Mouse (Mus musculus) lung, adult 18-20 months (tissue): ENCODE measurements around the gene Rif1.
A peak's percentile ranks its signal among the peaks of the same experiment; 100 is the strongest.
"Not testable (repeated sequence)": the region's sequence is repeated elsewhere in the genome, so short reads cannot be mapped to it uniquely, and the experiment has no call there.

Experiments used
- DNase-seq, 2 experiments: peaks; one replicate each; pipeline ENCODE4 v3.0.0; 2022; ENCODE audit warnings: mixed read lengths in 2 of 2

The Rif1 gene

DNA sequence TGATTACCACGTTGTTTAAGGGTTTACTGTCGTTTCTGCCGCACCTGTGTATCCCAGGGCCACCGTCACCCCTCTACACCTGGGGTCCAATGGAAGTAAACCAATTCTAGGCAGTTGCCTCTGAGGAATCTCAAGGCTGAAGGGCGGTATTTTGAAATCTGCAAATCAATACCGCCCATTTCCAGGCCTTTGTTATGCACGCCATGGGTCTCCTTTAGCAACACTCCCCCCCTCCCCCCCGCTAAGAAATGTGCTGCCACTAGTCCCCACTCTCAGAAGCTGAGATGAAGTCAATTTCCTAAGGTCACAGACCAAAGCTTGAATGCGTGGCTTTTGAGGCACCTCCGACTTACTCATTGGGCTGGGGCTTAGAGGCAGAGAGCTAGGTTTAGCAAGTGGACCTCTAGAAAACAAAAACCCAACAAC is 554 bp upstream of the Rif1 start:
- DNase-seq, result peak; percentile 4 to 11

DNA sequence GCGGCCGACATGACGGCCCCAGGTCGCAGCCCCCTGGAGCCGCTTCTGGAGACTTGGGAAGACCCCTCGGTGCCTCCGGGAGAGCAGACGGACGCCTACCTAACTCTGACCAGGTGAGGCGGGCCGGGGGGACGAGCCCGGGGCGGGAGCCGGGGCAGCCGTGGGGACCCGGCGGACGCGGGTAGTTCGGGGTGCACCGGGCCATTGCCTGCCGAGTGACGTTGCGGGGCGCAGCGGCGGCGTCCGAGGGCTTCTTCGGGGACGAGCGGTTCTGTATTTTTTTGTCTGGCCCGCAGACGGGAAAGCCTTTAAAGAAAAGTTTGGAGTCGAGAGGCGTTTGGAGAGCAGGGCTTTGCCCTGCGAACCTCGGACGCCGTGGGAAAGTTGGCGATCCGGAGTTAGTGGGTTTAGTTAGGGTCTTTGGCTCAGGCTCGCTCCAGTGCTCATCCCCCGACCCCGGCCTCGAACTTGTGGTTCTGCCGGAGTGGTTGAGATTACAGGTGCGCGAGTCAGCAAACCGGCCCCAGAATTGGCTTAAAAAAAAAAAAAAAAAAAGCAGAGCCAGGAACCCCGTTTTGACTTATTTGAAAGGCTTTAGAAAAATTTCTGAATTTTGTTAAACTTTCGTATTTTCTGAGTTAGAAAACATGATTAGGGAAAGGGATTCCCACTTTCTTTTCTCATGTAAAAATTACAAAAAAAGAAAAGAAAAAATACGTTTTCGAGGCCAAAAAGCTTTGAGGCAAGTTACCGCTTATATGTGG is 691 bp downstream of the Rif1 start:
- peak; percentile 25 to 32 for DNase-seq

DNA sequence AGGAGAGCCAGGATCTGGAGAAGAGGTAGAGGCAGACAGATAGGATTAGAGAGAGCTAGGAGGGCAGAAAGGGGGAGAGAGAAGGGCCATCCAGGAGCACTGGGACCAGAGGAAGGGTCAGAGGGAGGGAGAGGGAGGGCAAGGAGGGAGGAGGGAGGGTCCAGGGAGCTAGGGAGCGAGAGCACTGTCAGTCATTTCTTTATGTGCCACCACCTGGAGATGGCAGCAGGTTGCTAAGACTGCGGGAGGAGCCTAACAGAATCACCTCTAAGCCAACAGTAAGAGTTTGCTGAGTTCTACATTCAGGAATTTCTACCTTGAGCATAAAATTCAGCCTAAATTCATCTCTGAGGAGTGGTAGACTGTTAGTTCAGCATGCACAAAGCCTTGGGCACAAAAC is 6.0 kb downstream of the Rif1 start:
- no peak for DNase-seq

DNA sequence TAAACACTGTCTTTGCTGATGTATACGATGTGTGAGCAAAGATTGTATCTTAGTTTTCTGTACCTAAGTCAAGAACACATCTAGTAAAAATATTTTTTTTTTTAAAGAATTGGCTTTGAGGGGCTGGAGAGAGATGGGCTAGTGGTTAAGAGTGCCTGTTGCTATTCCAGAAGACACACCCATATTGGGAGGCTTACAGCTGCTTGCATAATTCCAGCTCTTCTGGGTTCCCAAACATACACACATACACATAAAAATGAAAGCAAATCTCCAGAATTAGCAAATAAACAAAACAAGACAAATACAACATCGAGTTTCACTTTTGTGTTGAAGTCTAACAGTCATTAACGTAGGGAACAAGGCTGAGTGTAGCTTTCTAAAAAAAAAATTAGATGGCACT is 11.4 kb downstream of the Rif1 start:
- no peak for DNase-seq

DNA sequence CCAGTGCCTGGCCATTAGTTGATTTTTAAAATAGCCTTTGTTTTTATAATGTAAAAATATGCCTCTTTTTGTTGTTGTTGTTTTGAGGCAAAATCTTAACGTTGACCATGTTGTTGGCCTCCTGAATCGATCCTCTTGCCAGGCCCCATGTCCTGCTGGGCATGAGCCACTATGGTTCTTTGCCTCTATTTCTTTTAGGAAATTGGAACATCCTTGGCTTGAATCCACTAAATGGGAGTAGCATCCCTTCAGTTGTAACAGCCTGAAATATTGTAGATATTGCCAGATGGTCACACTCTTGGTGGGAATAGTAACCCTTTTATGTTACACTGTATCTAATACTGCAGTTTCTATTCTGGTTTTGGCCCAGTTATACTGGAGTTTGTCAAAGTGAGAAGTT is 11.9 kb downstream of the Rif1 start:
- no peak for DNase-seq

DNA sequence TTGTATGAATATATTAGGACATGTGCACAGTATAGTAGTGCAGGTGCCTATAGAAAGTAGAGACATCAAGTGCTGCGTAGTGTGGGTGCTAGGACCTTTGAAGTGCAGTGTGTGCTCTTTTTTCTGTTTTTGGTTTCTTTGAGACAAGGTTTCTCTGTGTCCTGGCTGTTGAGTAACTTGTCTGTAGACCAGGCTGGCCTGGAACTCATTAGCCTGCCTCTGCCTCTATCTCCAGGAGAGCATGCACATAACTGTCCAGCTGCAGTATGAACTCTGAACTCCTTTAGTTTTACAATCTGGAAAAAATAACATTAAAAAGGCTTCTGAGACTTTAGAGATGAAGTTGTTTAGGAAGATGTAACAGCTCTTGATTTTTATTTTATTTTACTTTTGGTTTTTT is 41.5 kb downstream of the Rif1 start:
- DNase-seq, result no peak

DNA sequence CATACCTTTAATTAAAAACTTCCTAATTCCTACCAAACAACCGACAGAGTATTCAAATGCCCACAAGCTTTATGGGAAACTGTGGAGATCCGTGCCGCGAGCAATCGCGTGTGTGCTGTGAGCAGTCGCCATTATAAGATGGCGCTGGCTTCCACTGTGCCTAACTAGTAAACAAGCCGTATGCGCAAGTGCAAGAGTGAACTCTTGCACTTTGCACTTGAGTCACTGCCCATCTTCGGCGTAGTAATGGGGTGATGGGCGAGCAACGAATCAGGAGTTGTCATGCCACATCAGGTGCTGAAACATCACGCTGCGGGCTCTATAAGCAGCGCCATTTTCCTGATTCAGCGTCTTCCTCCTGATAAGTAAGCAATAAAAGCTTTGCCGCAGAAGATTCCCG is 58.7 kb downstream of the Rif1 start:
- DNase-seq, result not testable (repeated sequence)

DNA sequence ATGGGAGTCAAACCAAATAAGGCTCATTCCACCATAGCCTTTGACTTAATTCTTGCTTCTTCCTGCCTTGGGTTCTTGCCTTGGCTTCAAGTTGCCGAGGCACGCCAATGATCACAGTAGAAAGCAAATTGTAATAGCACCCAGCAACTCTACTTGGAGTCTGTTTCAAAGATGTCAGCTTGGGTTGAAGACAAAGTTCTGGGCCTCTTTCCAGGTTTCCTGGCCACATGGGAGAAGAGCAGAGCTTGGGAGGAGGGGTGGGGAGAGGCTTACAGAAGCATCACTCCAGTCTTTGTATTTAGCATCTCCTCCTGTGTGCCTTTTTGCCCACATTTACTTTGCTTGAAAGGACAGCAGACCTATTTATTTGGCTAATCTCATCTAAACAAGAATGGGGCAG is 60.7 kb downstream of the Rif1 start:
- no peak for DNase-seq

DNA sequence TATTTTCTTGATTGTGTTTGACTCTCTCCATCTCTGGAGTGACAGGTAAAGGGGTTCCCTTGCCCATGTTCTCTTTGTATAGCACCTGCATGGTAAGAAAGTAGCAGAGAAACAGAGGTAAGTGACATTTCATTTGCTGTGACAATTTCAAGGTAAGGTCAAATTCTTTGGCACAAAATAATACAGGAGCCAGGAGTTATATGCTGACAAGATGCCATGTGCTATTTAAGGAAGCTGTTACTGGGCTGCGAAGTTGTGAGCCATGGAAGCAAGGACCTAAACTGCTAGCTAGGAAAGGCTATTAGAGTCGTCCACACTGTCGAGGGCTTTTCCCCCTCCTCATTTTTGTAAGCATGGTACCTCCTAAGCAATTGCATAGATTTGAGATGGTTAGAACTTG is 80.4 kb downstream of the Rif1 start:
- no peak for DNase-seq

DNA sequence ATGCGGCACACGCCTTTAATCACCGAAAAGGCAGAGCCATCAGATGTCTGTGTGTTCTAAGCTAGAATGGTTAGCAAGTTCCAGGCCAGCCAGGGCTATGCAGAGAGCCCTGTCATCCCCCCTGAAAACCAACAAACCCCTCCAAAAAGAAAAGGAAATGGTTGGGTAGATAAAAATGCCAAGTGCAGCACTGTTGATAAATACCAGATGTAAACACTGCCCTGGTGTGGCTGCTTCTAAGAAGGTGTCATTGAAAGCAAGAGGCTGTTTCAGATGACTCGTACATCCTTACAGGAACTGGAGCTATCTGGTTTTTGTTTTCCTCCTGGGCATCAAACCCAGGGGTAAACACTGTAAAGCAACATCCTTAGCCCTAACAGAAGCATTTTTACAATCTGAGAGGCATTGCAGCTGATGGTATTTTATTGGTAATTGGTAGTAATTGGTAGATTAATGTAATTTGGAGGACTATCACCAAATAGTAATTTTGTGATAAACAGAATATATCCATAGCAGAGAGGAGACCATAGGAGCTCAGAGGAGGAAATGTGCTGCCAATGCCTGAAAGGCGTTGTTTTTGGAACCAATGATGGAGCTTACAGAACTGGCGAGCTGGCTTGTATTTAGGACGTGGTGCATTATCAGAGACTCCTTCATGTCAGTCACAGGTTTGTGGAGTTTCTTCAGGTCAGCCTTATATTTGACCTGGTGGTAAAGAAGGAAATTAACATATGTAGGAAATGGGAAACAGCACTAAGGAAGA is 96.8 kb downstream of the Rif1 start:
- DNase-seq, result no peak
